Mouse (Mus musculus) stomach, postnatal 0 days (tissue): Measurements from ENCODE around the gene Rpl27a.

ENCODE experiments used
- CTCF ChIP-seq: IDR thresholded peaks from 2 replicates; pipeline ENCODE4 v1.5.1; 2016; ENCODE audit warnings: antibody characterized with exemption, low read depth, mild to moderate bottlenecking, moderate library complexity
- EP300 ChIP-seq: optimal IDR thresholded peaks from 2 replicates; pipeline ENCODE3; 2016; ENCODE audit warnings: antibody characterized with exemption

DNA sequence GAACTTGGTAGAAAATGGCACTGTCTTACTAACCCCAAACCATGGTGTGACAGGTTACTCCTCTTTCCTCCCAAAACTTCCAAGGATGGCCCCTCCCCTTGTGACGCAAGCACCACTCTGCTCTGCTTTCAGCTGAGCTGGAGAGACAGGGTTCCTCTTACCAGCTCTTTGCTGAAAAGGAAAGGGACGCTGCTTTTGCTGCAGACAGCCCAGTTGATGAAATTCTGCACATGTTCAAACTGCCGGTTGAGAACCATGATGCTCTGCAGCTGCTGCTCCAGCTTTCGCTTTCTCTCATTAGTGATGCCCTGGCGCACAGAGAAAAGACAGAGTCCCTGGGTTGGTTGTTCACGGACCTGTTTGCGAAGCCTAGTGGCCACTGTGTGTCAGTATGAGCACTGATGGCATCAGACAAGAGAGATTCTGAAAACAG, 38.2 kb upstream of the Rpl27a start:
- peak; percentile 40 for TF ChIP-seq CTCF
- no peak for TF ChIP-seq EP300
